In genomic region chr14:55726261-55726660, GRCm38 (mm10) we compare ENCODE assay signal across 20 mouse cellular contexts. TPM values are rescaled to one million over a fixed set of nuclear protein-coding genes. Genes with fewer than 3 reads are reported as not detected.
"Had no signal": no experiment of that assay in that cellular context is flagged by ENCODE, and none has a peak within 500 bp of the region (broad histone marks: within the 10 kb centered on the region; RNA-seq: fewer than 3 reads in every experiment).

No protein-coding gene starts in this region.

- H3K9ac ChIP-seq: neural tube, embryonic 13.5 days; neural tube, embryonic 15.5 days; stomach, embryonic 15.5 days had no signal

- H3K27ac ChIP-seq: neural tube, embryonic 13.5 days; neural tube, embryonic 15.5 days; stomach, embryonic 15.5 days; stomach, postnatal 0 days had no signal

- DNase-seq: retina, postnatal 1 day; right cerebral cortex, adult 18-20 months; right cerebral cortex, postnatal 14 days; right cerebral cortex, postnatal 25 days; right cerebral cortex, postnatal 4 days; spleen, adult 18-20 months; thymus, adult 18-20 months; thymus, adult 2 months; thymus, postnatal 14 days; thymus, postnatal 25 days; thymus, postnatal 36 days; thymus, postnatal 4 days had no signal

- H3K27me3 ChIP-seq: neural tube, embryonic 13.5 days; stomach, embryonic 15.5 days had no signal

- H3K36me3 ChIP-seq: neural tube, embryonic 13.5 days; neural tube, embryonic 15.5 days; stomach, embryonic 15.5 days had no signal

- H3K4me3 ChIP-seq: neural tube, embryonic 13.5 days; neural tube, embryonic 15.5 days; stomach, embryonic 15.5 days had no signal

RNA-seq across cellular contexts. Expression of gene Cideb, which starts 32.0 kb away (rescaled TPM):
- total RNA-seq: neutrophil, adult 5-6 weeks had no signal
- polyA plus RNA-seq: neural tube, embryonic 14.5 days; testis, adult 2 months; thymus, postnatal 0 days had no signal
